Mouse (Mus musculus) stomach, embryonic 16.5 days (tissue): ENCODE data around the gene 2010300C02Rik. TPM values are rescaled to one million over a fixed set of nuclear protein-coding genes. Genes with fewer than 3 reads are reported as not detected.

Experiments used
- ATAC-seq: fragments of 200-750 bp; cut with Nextera tagmentation; 2 replicates; pipeline ENCODE4 v1.8.0; 2017; ENCODE audit warnings: moderate number of reproducible peaks, moderate TSS enrichment; ENCODE audit not compliant: insufficient read depth, low FRiP score
- H3K27ac ChIP-seq: fragments of 300-500 bp; sonication (generic); 2 replicates; pipeline ENCODE4 v1.5.1; 2014; ENCODE audit warnings: low read length
- H3K27me3 ChIP-seq: fragments of 300-500 bp; sonication (generic); 2 replicates; pipeline ENCODE4 v1.6.1; 2014; ENCODE audit warnings: low read length, control low read depth, mixed read lengths; ENCODE audit not compliant: control insufficient read depth, insufficient read depth
- H3K36me3 ChIP-seq: fragments of 300-500 bp; sonication (generic); 2 replicates; pipeline ENCODE4 v1.6.1; 2014; ENCODE audit warnings: low read length; ENCODE audit not compliant: control insufficient read depth, insufficient read depth
- H3K4me1 ChIP-seq: fragments of 300-500 bp; sonication (generic); 2 replicates; pipeline ENCODE4 v1.6.1; 2014; ENCODE audit warnings: low read length, control low read depth, mixed read lengths; ENCODE audit not compliant: control insufficient read depth, insufficient read depth
- H3K4me2 ChIP-seq: fragments of 300-500 bp; sonication (generic); 2 replicates; pipeline ENCODE4 v1.6.1; 2014; ENCODE audit warnings: low read depth, low read length, mixed read lengths
- H3K4me3 ChIP-seq: fragments of 300-500 bp; sonication (generic); replicated peaks from 2 replicates; pipeline ENCODE4 v1.5.1; 2014; ENCODE audit warnings: mild to moderate bottlenecking, low read length
- H3K9ac ChIP-seq: fragments of 300-500 bp; sonication (generic); 2 replicates; pipeline ENCODE4 v1.6.1; 2014; ENCODE audit warnings: low read length
- H3K9me3 ChIP-seq: fragments of 300-500 bp; sonication (generic); replicated peaks from 2 replicates; pipeline ENCODE4 v1.6.1; 2016; ENCODE audit warnings: low read length, control low read depth; ENCODE audit not compliant: control insufficient read depth
- WGBS: fragments of 180-500 bp; shearing (Covaris S2); extraction: QIAGEN DNeasy Blood & Tissue Kit; methylation state at CpG from one replicate; pipeline ENCODE4 v1.1.7; 2014; 5-methylcytosine and 5-hydroxymethylcytosine counted together
- polyA plus RNA-seq: library from polyadenylated mRNA; unstranded; fragments of >200 nt; fragmentation: Nextera tagmentation; extraction: Ambion mirVana; gene quantifications from 2 replicates; pipeline ENCODE4 v1.2.1, GENCODE M21; 2015

Gene 2010300C02Rik
- polyA plus RNA-seq, 1 experiment from 2014 or later, result 10.3 TPM

GRCm38 (mm10) chr1:37568379-37568778 lies 151.5 kb downstream of the 2010300C02Rik start:
- Histone ChIP-seq H3K9me3 (no peaks in the 10 kb centered on the region), H3K4me3 (no peak overlapping the region), H3K36me3 (no peaks in the 10 kb centered on the region), H3K9ac (no peak overlapping the region), H3K27ac (peak overlapping the region; percentile 37; the same call in 1 of the 2 replicates), H3K4me2 (no peak overlapping the region), H3K4me1 (no peaks in the 10 kb centered on the region; the same call in 1 of the 2 replicates), H3K27me3 (no peaks in the 10 kb centered on the region)
- 81% methylated on average over 1 of the region's 1 CpGs for WGBS
- ATAC-seq, result peak; percentile 73; the same call in 1 of the 2 replicates

- Histone ChIP-seq H3K4me2 (no peak overlapping the region), H3K27me3 (no peaks in the 10 kb centered on the region), H3K4me1 (no peaks in the 10 kb centered on the region), H3K36me3 (no peaks in the 10 kb centered on the region), H3K9me3 (no peaks in the 10 kb centered on the region), H3K27ac (peak overlapping the region; percentile 79), H3K4me3 (no peak overlapping the region), H3K9ac (no peak overlapping the region)
- ATAC-seq, result peak; percentile 59; the same call in 1 of the 2 replicates
- 61% methylated on average over 4 of the region's 4 CpGs for WGBS
Measured at GRCm38 (mm10) chr1:37566754-37567153, 153.1 kb downstream of the 2010300C02Rik start.

- Histone ChIP-seq H3K4me1 (no peaks in the 10 kb centered on the region), H3K9ac (no peak overlapping the region), H3K36me3 (no peaks in the 10 kb centered on the region), H3K4me3 (no peak overlapping the region), H3K4me2 (no peak overlapping the region), H3K27me3 (no peaks in the 10 kb centered on the region), H3K9me3 (no peaks in the 10 kb centered on the region), H3K27ac (peak overlapping the region; percentile 79)
- ATAC-seq, result no peak; the same call in 1 of the 2 replicates
- 62% methylated on average over 2 of the region's 2 CpGs for WGBS
Measured at GRCm38 (mm10) chr1:37566344-37566743, 153.5 kb downstream of the 2010300C02Rik start.

- Histone ChIP-seq H3K27me3 (no peaks in the 10 kb centered on the region), H3K4me1 (no peaks in the 10 kb centered on the region), H3K27ac (no peak overlapping the region), H3K4me2 (no peak overlapping the region), H3K36me3 (no peaks in the 10 kb centered on the region), H3K9me3 (no peaks in the 10 kb centered on the region), H3K9ac (no peak overlapping the region), H3K4me3 (no peak overlapping the region)
- ATAC-seq, result no peak
- WGBS, result 39% methylated on average over 6 of the region's 6 CpGs
Measured at GRCm38 (mm10) chr1:37565396-37565795, 154.5 kb downstream of the 2010300C02Rik start.

GRCm38 (mm10) chr1:37561955-37562354 lies 157.9 kb downstream of the 2010300C02Rik start:
- Histone ChIP-seq H3K27ac (no peak overlapping the region), H3K9me3 (no peaks in the 10 kb centered on the region), H3K9ac (no peak overlapping the region), H3K4me2 (no peak overlapping the region), H3K4me3 (no peak overlapping the region), H3K36me3 (no peaks in the 10 kb centered on the region), H3K27me3 (no peaks in the 10 kb centered on the region), H3K4me1 (no peaks in the 10 kb centered on the region)
- no peak for ATAC-seq
- WGBS, result 74% methylated on average over 3 of the region's 3 CpGs

Other genes with a start within 250 kb of the 2010300C02Rik start
- 20.3 and 27.1 TPM in 2 replicates for gene Mgat4a, start 179.1 kb downstream of the 2010300C02Rik start, polyA plus RNA-seq
- gene Tsga10, start 146.3 kb upstream of the 2010300C02Rik start, polyA plus RNA-seq, result 5.7 and 5.9 TPM in 2 replicates
- 9.0 and 9.1 TPM in 2 replicates for gene Lipt1, start 151.7 kb upstream of the 2010300C02Rik start, polyA plus RNA-seq
- gene Mitd1, start 170.3 kb upstream of the 2010300C02Rik start, polyA plus RNA-seq, result 26.4 and 28.4 TPM in 2 replicates
- gene Mrpl30, start 170.4 kb upstream of the 2010300C02Rik start, polyA plus RNA-seq, result 216 and 225 TPM in 2 replicates
- not detected in 2 replicates for gene Lyg2, start 196.4 kb upstream of the 2010300C02Rik start, polyA plus RNA-seq
- gene Lyg1, start 237.7 kb upstream of the 2010300C02Rik start, polyA plus RNA-seq, result not detected in 2 replicates